Comparison of ENCODE assay signal across 13 mouse cellular contexts in the genomic region with DNA sequence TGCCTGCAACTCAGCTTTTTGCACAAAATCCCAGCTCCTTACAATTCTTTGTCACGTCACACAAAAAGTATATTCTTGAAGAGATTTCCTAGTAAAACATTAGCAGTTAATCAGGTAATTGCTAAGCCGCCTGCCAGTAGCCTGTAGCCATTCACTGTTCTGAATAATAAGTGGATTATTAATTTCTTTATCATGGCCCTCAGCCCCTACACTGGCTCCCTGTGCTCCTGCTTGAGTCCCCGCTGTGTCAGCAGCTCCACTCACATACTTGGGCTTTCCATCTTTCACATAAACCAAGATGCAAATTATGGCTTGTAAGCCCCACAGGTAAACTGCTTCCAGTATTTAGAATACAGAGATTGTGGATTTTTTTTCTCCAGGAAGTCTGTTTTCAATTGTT.
"Had no signal": no experiment of that assay in that cellular context is flagged by ENCODE, and none has a peak within 500 bp of the region (broad histone marks: within the 10 kb centered on the region; RNA-seq: fewer than 3 reads in every experiment).

No protein-coding gene starts in this region.

- H3K9ac ChIP-seq: liver, embryonic 13.5 days; midbrain, embryonic 12.5 days had no signal

- DNase-seq: kidney, adult 2 months; kidney, postnatal 36 days; layer of hippocampus, postnatal 36 days; liver, embryonic 13.5 days; lung, adult 2 months; lung, postnatal 14 days; lung, postnatal 4 days; thymus, adult 18-20 months; thymus, postnatal 36 days had no signal

- H3K36me3 ChIP-seq: liver, embryonic 13.5 days; midbrain, embryonic 12.5 days had no signal

- H3K9me3 ChIP-seq: liver, embryonic 13.5 days; midbrain, embryonic 12.5 days had no signal

- H3K4me1 ChIP-seq: liver, embryonic 13.5 days had no signal

- H3K4me2 ChIP-seq: liver, embryonic 13.5 days; midbrain, embryonic 12.5 days had no signal

- H3K4me3 ChIP-seq: left cerebral cortex, adult 2 months; liver, embryonic 13.5 days; midbrain, embryonic 12.5 days had no signal

- H3K27me3 ChIP-seq: liver, embryonic 13.5 days; midbrain, embryonic 12.5 days had no signal

- ATAC-seq: intestine, postnatal 0 days had no signal

- H3K27ac ChIP-seq: kidney, postnatal 0 days; left cerebral cortex, adult 2 months; liver, embryonic 13.5 days; midbrain, embryonic 12.5 days had no signal
